Mouse (Mus musculus) urinary bladder, postnatal 36 days (tissue): ENCODE data around the gene Pard3.

Experiments used
- DNase-seq, 2 experiments: peaks; one replicate each; pipeline ENCODE4 v3.0.0; 2022; ENCODE audit warnings: low spot score in 2 of 2, mixed read lengths in 1 of 2

Pard3 gene

DNA sequence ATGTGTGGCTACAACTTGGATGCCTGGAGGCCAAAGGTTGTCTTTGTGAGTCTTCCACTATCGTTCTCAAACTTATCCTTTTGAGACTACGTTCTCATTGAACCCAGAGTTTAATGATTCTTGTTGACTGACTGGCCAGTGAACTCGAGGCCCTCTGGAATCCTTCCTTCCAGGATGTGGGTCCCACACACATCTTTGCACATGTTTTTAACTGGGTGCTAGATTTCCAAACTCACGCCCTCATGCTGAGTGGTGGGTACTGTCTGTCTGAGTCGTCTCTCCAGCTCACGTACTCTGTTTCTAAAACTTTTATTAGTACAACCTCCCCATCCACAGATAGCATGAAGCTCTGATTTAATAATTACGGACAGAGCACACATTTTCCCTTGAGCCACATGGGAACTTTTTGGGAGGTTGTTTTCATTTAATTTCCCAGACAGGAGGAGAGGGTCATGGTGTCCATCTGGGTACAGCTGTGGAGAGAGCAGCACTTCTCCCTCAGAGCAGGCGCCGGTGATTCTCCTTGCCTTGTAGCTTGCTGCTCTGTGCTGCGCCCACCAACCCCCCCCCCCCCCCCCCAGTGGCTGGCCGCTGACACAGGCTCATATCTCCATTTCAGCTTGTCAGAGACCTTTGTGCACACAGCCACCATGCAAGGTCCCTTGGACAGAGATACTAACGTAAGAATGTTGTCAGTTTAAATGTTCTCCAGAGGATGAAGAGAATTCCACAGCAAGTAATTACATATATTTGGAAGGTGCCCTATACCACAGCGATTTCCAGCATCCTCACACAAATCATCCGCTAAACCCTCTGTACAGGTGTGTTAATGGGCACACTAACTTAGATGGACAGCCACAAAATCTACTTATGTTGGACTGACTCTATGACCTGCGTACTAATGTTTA is 165.9 kb downstream of the Pard3 start:
- no peak for DNase-seq

DNA sequence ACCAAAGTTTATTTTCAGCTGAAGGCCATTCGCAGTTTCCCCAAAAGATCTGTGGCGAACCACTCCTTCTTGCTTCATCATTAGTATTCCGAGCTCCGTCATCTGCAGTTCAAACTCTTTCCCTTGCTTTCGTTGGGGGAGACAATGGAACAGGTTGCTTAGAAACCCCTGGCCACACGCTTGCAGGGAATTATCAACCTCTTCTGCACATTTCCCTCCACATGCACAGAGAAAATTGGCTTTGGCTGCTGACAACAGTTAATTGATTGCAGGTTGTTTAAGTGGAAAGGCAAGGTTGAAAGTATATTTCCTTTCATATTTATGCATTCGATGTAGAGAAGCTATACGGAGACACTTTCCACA is 166.5 kb downstream of the Pard3 start:
- DNase-seq: no peak

DNA sequence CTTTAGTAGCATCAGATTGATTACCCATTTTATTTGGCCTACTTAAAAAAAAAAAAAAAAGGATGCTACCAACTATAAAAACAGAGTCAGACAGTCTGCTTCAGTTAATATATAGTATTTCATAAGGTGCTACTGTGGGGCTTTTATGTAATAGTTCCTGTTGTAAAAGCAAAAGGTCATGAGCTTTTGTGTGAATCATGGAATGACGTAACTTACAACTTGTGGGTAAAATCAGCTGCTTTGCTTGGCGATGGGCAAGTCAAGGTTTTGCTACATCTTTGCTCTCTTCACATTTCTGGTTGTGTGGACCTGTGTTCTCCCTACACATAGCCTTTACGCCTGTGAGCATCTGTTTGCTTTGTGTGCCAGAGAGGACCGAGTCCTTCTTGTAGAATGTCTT is 179.7 kb downstream of the Pard3 start:
- DNase-seq: no peak

DNA sequence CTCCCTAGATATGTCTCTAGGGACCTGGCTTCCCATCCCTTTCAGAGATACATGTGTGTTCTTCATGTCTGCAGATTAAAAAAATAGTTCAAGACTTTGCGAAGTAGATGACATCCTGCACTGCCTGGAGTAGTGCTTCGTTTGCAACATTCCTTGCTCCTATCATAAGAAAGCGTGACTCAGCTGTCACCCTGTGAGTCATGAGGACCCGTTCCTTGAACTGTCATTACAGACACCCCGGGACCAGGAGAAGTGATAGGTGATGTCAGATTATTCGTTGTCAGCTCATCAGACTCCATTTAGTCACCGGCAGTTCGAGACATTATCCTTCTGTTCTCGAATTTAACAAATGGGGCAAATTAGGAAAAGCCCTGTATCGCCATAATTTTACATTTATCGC is 180.1 kb downstream of the Pard3 start:
- no peak for DNase-seq

DNA sequence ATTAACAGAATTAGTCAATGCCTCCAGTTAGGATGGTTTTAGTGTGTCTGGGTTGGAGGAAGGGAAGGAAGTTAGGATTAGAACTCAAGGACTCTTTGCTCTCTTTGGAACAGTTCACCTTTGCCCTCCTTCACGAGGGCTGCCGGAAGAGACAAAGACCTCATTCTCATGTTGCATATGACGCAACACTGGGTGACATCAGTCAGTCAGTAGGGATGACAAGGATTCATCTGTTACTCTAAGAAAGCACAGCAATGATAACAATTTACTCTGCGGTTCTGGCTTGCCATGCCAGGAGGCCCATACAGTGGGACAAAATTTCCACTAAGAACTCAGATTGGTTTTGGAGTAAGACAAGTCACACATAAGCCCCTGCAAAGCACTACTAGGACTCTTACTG is 187.1 kb downstream of the Pard3 start:
- DNase-seq: no peak

DNA sequence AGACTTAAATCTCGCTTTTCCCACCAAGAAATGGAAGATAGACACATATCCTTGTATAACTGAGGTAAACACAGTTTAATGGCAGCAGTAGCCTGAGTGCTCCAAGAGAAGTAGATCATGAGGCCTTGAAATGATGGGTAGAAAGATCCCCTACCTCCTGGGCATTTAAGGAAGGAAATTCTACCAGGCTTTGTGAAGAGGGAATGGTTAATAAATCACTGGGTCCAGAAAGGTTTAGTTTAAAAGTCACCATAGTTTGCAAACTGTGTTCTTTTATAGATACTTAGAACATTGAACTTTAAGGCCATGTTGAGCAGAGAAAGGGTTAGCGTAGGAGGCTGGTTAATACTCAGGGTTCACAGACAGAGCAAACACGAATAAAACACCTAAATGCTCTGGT is 187.8 kb downstream of the Pard3 start:
- DNase-seq: no peak

DNA sequence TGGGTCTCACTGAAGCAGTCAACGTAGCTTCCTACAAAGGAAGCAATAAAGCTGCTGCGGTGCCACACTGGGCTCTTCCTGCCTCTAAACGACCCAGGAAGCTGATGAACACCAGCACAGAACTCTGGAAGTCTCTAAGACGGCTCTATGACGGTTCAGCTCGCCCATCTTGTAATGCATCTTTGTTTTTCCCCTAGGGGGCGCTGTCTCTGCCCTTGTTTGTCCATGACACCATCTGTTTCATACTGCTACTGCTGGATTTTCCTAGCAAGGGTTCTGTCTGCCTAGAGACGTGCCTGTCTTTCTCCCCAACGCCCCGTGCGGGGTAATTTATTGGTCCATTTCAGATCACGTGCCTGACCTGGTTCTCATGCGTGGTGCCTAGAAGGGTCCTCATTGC is 188.3 kb downstream of the Pard3 start:
- DNase-seq: no peak

DNA sequence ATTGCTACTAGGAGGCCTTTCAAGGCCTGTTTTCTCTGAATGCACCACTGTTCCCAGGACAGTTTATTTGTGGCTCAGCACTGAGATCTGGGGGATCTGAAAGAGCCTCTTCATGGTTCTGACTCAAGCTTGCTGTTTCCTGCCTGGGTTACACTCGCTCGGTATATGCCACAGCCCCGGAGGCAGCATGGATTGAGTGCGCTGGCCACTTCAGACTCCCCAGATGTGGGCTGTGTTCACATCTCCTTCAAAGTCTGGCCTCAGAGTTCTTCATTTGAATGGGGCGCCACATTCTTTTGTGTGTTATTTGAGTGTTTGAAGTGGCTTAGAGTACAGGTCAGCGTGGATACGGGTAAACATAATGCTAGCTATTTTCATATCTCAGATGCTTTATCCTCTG is 190.9 kb downstream of the Pard3 start:
- DNase-seq: no peak

DNA sequence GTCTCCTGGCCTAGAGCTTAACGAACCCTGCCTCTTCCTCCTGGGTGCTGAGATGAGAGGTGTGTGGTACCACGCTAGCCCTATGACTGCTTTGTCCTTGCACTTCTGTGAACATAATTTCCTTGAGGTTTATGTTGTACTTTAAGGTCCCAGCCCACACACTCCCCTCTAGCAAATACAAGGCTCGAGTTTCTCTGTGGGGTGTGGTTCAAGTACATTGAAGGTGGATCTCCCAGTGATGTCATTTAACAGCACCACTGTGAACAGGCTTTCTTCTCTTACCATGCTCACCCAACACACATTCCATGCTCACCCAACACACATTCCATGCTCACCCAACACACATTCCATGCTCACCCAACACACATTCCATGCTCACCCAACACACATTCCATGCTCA is 193.4 kb downstream of the Pard3 start:
- no peak for DNase-seq

GRCm38 (mm10) chr8:127261051-127261450 is 197.4 kb downstream of the Pard3 start:
- DNase-seq: no peak

DNA sequence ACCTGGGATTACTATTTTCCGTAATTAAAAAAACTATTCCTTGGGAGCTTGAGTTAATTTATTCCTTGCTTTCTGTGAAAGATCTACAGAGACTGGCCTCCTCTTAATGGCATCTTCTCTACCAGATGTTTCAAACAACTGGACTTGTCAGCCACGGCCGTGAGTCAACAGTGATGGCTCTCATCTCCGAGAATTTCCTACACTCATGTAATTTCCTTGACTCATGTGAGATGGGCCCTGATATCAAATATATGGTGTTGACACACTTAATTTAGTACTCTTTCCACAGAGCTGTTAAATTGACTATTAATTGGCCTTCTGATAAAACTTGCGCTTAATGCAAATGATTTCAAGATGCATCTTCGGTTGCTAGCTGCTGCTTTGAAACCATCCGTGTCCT is 198.3 kb downstream of the Pard3 start:
- DNase-seq: no peak

GRCm38 (mm10) chr8:127262436-127262835 is 198.7 kb downstream of the Pard3 start:
- DNase-seq: no peak

DNA sequence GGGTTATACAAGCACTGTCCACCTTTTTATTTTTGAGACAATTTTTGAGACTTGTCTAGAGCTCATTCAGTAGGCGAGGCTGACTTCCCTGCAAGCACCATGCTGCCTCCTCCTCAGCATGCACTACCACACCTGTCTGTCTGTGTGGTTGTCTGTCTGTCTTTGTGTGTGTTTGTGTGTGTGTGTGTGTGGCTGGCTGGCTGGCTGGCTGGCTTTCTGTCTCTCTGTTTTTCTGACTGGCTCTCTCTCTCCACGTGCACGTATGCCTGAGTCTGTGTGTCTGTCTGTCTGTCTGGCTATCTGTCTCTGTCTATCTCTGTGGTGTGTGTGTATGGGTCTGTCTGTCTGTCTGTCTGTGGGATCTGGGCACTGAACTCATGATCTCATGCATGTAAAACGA is 199.2 kb downstream of the Pard3 start:
- DNase-seq: no peak

DNA sequence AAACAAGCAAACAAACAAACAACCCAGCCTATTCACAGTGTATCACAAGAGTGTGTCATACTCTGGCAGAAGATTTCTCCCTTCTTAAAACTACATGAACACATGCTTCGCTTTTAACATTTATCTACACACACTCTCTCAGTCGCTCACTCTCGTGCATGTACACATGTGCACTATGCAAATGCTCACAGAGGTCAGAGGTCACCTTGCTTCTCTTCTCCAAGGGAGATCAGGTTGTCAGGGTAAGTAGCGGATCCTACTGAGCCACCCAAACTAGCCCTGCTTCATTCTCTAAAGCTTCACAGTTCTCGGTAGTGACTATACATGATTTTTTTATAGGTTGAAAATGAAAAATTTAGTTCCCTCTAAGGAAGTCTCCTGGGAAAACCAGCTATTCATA is 199.8 kb downstream of the Pard3 start:
- no peak for DNase-seq

GRCm38 (mm10) chr8:127264691-127265470 is 201.2 kb downstream of the Pard3 start:
- no peak for DNase-seq

DNA sequence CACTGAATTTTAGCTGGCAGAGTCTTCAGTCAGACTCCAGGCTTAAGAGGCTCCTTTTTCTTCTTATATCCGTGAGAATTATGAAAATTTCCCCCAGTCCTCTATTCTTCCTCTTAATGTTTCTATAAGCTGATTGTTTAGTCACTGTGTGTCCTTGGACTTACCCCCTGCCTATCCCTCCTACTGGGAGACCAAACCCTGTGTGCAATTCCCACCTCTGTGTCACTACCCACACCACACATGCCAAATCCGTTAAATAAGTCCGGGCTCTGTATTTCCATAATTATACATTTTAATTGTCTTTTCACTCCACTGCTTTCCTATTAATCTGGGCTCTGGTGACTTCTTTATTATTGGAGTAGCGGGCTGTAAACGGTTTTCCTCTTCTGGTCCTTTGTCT is 203.1 kb downstream of the Pard3 start:
- no peak for DNase-seq

DNA sequence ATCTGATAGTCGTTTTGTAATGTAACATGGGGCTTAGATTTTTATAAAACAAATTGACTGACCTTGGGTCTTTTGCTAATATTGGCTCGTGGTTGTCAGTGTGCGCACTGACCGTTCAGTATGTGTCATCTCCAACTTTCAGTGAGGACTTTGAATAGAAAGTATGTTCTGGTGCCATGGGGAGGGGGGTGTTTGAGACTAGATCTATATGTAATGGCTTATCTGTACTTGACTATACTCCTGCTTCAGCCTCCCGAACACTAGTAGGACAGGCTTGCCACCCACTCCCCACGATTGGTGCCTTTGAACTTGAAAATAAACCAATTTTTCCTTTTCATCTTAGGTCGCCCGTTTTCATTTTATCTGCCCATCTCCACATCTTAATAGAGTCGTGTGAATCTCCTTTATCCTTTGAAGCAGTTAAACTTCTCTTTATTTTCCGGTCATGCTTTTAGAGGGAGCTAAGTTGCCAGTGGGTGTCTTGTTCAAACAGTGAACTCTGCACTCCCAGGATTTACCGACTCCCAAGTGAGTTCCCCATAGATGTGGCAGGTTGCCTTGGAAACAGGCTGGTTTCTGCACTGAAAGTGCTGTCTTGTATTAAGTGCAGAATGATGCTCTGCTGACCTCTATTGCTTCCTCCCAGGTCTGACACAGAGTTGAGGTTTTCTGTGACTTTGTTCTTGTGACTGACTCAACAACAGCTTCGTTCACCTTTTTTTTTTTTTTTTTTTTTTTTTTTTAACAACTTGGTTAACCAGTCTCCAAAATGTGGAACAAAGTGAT is 204.7 kb downstream of the Pard3 start:
- no peak for DNase-seq

DNA sequence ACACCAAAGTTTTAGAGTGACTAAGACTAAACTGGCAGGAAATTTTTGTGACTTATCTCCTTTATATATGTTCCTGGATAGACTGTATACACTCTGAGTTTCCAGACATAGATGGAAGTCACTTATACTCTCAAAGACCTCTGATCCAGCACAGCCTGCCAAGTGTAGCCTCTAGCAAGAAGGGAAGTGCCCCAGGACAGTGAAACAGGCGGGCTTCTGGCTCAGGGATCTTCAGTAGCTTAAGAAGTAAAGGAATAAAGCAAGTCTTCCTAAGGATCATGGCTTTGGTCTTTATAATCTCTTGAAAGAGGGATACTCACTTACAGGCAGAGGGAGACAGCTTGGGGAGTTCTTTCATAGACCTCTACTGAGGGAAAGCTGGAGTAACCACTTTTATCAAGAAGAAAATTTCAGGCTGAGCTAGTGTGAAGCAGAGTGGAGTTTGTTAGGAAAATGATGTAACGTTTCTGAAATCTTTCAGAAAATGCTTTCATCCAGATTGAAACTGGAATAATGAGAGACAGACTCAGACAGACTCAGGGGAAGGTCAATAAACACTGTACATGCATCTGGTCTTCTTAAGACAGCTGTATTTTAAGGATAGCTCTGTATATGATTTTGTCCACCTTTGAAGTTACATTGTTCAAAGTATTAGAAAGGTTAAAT is 205.5 kb downstream of the Pard3 start:
- DNase-seq: no peak

DNA sequence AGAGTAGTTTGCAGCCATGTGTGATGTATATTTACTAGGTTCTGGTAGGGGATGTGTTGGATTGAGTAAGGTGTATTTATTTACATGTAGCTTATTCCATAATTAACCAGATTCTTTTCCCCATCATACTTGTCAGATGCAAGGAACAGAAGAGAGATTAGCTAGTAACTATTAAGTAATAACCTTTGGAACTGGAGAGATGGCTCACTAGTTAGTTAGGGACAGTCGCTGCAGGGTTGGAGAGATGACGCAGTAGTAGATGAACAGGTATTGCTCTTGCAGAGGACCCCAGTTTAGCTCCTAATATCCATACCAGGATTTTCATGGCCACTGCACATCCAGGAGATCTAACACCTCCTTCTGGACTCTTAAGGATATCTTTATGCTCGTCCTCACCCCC is 207.5 kb downstream of the Pard3 start:
- DNase-seq: no peak

DNA sequence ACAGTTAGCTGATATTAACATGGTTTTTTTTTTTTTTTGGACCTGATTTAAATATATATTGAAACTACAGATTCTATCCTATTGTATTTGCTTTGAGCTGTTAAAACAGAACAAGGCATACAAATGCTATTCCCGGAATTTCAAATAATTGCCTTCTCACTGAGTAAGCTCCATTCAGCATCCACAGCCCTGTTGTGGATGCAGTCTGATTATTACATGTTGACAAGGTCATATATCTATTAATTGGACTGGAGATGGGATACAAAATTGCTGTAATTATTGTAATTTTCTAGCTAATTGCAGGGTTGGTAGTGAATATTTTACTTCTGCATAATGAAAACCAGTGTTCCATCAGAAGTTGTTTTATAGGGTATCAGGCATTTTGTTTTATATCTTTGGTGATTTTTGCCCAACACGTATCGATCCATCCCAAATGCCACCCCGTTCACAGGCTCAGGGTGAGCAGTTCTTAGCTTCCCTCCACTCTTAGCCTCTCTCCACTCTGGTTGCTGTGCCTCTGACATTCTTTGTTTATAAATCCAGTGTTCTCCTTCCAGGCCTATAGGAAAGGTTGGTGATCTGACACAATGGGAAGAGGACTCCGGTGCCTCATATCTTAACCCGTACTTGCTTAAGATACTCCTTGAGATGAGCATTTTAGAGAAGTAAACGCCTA is 216.7 kb downstream of the Pard3 start:
- DNase-seq: no peak

- DNase-seq: no peak
Observed at GRCm38 (mm10) chr8:127281035-127281434, 217.3 kb downstream of the Pard3 start.
